Mouse (Mus musculus): ENCODE data around the gene Vmn1r39. TPM values are rescaled to one million over a fixed set of nuclear protein-coding genes. Genes with fewer than 3 reads are reported as not detected.
"Not testable (repeated sequence)": the region's sequence is repeated elsewhere in the genome, so short reads cannot be mapped to it uniquely, and the experiment has no call there.

The Vmn1r39 gene
- polyA plus RNA-seq (2014; fragmentation: Nextera tagmentation; extraction: Ambion mirVana), result not detected in 2 replicates

- 95% methylated on average over 2 of the region's 2 CpGs for WGBS
- no peak within 1 kb of the TSS for H3K9ac ChIP-seq (replicated peaks; ENCODE audit: low read depth, low read length)
- H3K4me3 ChIP-seq (ENCODE audit: low read depth, low read length), result no peak within 1 kb of the TSS
- ATAC-seq (ENCODE audit: low read depth), result no peak
- H3K27ac ChIP-seq (ENCODE audit: low read depth, low read length), result no peak within 1 kb of the TSS
- no peaks in the 10 kb centered on the region for H3K4me1 ChIP-seq (ENCODE audit: control insufficient read depth, insufficient read depth, low read length)
- H3K4me2 ChIP-seq (ENCODE audit: low read depth, low read length), result no peak within 1 kb of the TSS
- H3K36me3 ChIP-seq (ENCODE audit: control insufficient read depth, insufficient read depth, low read length), result no peaks in the 10 kb centered on the region
- H3K27me3 ChIP-seq (ENCODE audit: control insufficient read depth, insufficient read depth, low read length), result no peaks in the 10 kb centered on the region
- no peaks in the 10 kb centered on the region for H3K9me3 ChIP-seq (ENCODE audit: control insufficient read depth, low read length)
Measured at GRCm38 (mm10) chr6:66810509-66810908, at the start of gene Vmn1r39. Gene Vmn1r39, minus strand, starts transcription at chr6:66810609.

GRCm38 (mm10) chr6:66859391-66859790, 49.0 kb upstream of the Vmn1r39 start:
- H3K27ac ChIP-seq (ENCODE audit: low read depth, low read length), result no peak overlapping the region
- no peak overlapping the region for H3K9ac ChIP-seq (replicated peaks; ENCODE audit: low read depth, low read length)
- ATAC-seq (ENCODE audit: low read depth), result no peak
- H3K36me3 ChIP-seq (ENCODE audit: control insufficient read depth, insufficient read depth, low read length), result no peaks in the 10 kb centered on the region
- H3K4me2 ChIP-seq (ENCODE audit: low read depth, low read length), result no peak overlapping the region
- H3K27me3 ChIP-seq (ENCODE audit: control insufficient read depth, insufficient read depth, low read length), result no peaks in the 10 kb centered on the region
- H3K4me3 ChIP-seq (ENCODE audit: low read depth, low read length), result no peak overlapping the region
- H3K9me3 ChIP-seq (ENCODE audit: control insufficient read depth, low read length), result no peaks in the 10 kb centered on the region
- H3K4me1 ChIP-seq (ENCODE audit: control insufficient read depth, insufficient read depth, low read length), result no peaks in the 10 kb centered on the region

DNA sequence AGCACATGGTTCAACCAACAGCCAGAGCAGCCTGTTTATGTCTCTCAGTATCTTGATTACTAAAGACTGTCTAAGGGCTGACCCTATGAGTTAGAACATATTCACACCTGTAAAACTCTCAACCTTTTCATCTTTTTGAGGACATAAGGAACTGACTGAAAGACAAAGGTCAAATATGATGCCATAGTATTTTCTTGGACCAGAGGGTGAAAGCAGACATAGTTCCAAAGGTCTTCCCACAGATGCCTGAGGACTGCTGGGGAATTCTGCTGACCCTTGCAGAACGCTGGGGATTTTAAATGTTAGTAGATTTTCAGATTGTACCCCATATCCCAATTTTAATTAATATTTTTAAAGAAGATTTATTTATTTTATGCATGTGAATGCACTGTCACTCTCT, 47.9 kb upstream of the Vmn1r39 start:
- Histone ChIP-seq H3K9ac (replicated peaks; ENCODE audit: low read depth, low read length) (no peak overlapping the region), H3K4me3 (ENCODE audit: low read depth, low read length) (no peak overlapping the region), H3K27ac (ENCODE audit: low read depth, low read length) (no peak overlapping the region), H3K4me2 (ENCODE audit: low read depth, low read length) (no peak overlapping the region), H3K36me3 (ENCODE audit: control insufficient read depth, insufficient read depth, low read length) (no peaks in the 10 kb centered on the region), H3K4me1 (ENCODE audit: control insufficient read depth, insufficient read depth, low read length) (no peaks in the 10 kb centered on the region), H3K9me3 (ENCODE audit: control insufficient read depth, low read length) (no peaks in the 10 kb centered on the region), H3K27me3 (ENCODE audit: control insufficient read depth, insufficient read depth, low read length) (no peaks in the 10 kb centered on the region)
- WGBS, result 87% methylated on average over 1 of the region's 1 CpGs
- no peak for ATAC-seq (ENCODE audit: low read depth)

DNA sequence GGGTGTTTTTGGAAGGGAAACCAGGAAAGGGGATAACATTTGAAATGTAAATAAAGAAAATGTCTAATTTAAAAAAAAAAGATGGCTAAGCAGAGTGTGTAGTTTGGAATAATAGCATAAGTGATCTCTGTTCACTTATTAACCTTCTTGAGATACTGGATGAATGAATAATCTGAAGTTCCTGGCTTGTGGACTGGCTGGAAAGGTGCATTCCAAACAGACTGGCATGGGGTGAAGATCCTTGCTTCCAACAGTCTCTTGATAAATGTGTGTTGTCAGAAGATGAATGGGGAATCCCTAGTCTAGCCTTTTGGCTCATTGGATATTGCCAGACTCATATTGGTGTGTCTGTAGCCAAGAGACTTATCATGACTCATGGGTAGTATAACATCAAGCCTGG, 45.8 kb upstream of the Vmn1r39 start:
- no peak for ATAC-seq (ENCODE audit: low read depth)
- H3K4me2 ChIP-seq (ENCODE audit: low read depth, low read length), result no peak overlapping the region
- H3K4me1 ChIP-seq (ENCODE audit: control insufficient read depth, insufficient read depth, low read length), result no peaks in the 10 kb centered on the region
- H3K27ac ChIP-seq (ENCODE audit: low read depth, low read length), result no peak overlapping the region
- H3K9ac ChIP-seq (replicated peaks; ENCODE audit: low read depth, low read length), result no peak overlapping the region
- H3K9me3 ChIP-seq (ENCODE audit: control insufficient read depth, low read length), result no peaks in the 10 kb centered on the region
- no peaks in the 10 kb centered on the region for H3K36me3 ChIP-seq (ENCODE audit: control insufficient read depth, insufficient read depth, low read length)
- no peak overlapping the region for H3K4me3 ChIP-seq (ENCODE audit: low read depth, low read length)
- H3K27me3 ChIP-seq (ENCODE audit: control insufficient read depth, insufficient read depth, low read length), result no peaks in the 10 kb centered on the region

DNA sequence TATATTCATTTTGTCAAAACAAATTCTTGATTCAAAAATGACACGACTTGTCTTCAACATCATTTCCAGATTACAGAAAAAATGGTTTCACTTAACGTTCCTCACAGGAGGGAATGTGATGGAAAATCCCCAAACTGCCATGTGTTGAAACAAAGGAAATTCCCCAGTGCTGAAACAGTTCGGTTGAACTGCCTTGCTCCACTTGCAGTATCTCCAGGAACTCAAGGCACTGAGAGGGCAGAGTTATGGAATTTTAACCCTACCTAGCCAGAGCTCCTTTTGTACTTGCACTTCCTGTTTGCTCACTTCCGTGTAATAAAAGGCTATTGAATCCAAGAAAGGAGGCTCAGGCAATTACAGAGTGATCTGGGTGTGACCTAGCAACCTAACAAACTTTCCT, 38.5 kb upstream of the Vmn1r39 start:
- Histone ChIP-seq H3K9me3 (ENCODE audit: control insufficient read depth, low read length) (no peaks in the 10 kb centered on the region), H3K27ac (ENCODE audit: low read depth, low read length) (no peak overlapping the region), H3K4me1 (ENCODE audit: control insufficient read depth, insufficient read depth, low read length) (no peaks in the 10 kb centered on the region), H3K36me3 (ENCODE audit: control insufficient read depth, insufficient read depth, low read length) (no peaks in the 10 kb centered on the region), H3K9ac (replicated peaks; ENCODE audit: low read depth, low read length) (no peak overlapping the region), H3K4me3 (ENCODE audit: low read depth, low read length) (no peak overlapping the region), H3K4me2 (ENCODE audit: low read depth, low read length) (no peak overlapping the region), H3K27me3 (ENCODE audit: control insufficient read depth, insufficient read depth, low read length) (no peaks in the 10 kb centered on the region)
- 53% methylated on average over 4 of the region's 4 CpGs for WGBS
- no peak for ATAC-seq (ENCODE audit: low read depth)

DNA sequence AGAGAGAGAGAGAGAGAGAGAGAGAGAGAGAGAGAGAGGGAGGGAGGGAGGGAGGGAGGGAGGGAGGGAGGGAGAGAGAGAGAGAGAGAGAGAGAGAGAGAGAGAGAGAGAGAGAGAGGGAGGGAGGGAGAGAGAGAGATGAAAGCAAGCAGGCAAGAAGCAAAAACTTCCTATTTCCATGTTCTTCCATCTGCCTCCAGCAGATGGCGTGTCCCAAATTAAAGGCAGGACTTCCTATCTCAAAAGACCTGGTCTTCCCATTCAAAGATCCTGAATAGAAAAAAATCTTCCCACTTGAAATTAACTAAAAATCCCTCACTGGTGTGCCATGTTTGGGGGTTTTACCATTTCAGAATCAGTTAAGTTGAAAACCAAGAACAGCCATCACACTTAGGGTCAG, 30.2 kb upstream of the Vmn1r39 start:
- H3K27ac ChIP-seq (ENCODE audit: low read depth, low read length); H3K4me3 ChIP-seq (ENCODE audit: low read depth, low read length); H3K9me3 ChIP-seq (ENCODE audit: control insufficient read depth, low read length); H3K9ac ChIP-seq (replicated peaks; ENCODE audit: low read depth, low read length); H3K4me2 ChIP-seq (ENCODE audit: low read depth, low read length); H3K27me3 ChIP-seq (ENCODE audit: control insufficient read depth, insufficient read depth, low read length); H3K4me1 ChIP-seq (ENCODE audit: control insufficient read depth, insufficient read depth, low read length); ATAC-seq (ENCODE audit: low read depth); H3K36me3 ChIP-seq (ENCODE audit: control insufficient read depth, insufficient read depth, low read length): not testable (repeated sequence)
- 8% methylated on average over 1 of the region's 1 CpGs for WGBS

- no peaks in the 10 kb centered on the region for H3K4me1 ChIP-seq (ENCODE audit: control insufficient read depth, insufficient read depth, low read length)
- H3K27me3 ChIP-seq (ENCODE audit: control insufficient read depth, insufficient read depth, low read length), result no peaks in the 10 kb centered on the region
- ATAC-seq (ENCODE audit: low read depth), result no peak
- H3K9me3 ChIP-seq (ENCODE audit: control insufficient read depth, low read length), result no peaks in the 10 kb centered on the region
- no peak overlapping the region for H3K27ac ChIP-seq (ENCODE audit: low read depth, low read length)
- H3K4me3 ChIP-seq (ENCODE audit: low read depth, low read length), result no peak overlapping the region
- H3K36me3 ChIP-seq (ENCODE audit: control insufficient read depth, insufficient read depth, low read length), result no peaks in the 10 kb centered on the region
- H3K4me2 ChIP-seq (ENCODE audit: low read depth, low read length), result no peak overlapping the region
- H3K9ac ChIP-seq (replicated peaks; ENCODE audit: low read depth, low read length), result no peak overlapping the region
Measured at GRCm38 (mm10) chr6:66836932-66837331, 26.5 kb upstream of the Vmn1r39 start.

DNA sequence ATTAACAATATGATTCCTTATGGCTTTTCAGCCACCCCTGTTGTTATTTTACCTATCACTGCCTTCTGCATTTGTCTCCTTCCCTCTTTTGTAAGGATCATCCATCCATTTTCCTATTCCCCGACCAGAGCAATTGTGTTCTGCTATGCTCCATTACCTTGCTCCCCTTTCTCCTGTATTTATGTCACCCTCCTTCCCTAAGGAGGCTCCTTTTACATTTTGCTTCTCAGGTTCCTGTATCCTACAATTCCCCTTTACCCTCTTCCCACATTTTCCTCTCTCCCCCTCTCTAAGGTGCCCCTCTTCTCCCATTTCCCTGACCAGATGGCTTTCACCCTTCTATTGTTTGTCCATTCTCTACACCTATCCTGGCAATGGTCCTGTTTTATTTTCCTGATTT, 4.1 kb downstream of the Vmn1r39 start:
- H3K9me3 ChIP-seq (ENCODE audit: control insufficient read depth, low read length), result no peaks in the 10 kb centered on the region
- 38% methylated on average over 1 of the region's 1 CpGs for WGBS

DNA sequence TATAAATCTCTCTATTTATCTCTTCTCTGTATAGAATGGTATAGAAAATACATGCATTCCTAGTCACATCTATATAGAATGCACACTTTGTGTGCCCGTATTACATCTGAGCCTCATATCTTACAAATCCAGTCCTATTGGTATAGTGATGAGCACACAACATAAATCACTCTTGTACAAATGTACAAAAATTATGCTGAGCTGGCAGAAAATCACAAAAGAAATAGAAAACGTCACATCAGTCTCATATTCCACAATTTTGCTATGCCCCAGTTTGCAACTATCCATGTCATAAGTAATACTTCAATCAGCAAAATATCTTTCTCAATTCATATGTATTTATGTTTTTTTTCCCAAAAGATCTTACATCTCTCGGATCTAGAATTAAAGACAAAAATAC, 4.7 kb downstream of the Vmn1r39 start:
- Histone ChIP-seq H3K4me2 (ENCODE audit: low read depth, low read length) (no peak overlapping the region), H3K27me3 (ENCODE audit: control insufficient read depth, insufficient read depth, low read length) (no peaks in the 10 kb centered on the region), H3K27ac (ENCODE audit: low read depth, low read length) (no peak overlapping the region), H3K4me3 (ENCODE audit: low read depth, low read length) (no peak overlapping the region), H3K4me1 (ENCODE audit: control insufficient read depth, insufficient read depth, low read length) (no peaks in the 10 kb centered on the region), H3K36me3 (ENCODE audit: control insufficient read depth, insufficient read depth, low read length) (no peaks in the 10 kb centered on the region), H3K9ac (replicated peaks; ENCODE audit: low read depth, low read length) (no peak overlapping the region), H3K9me3 (ENCODE audit: control insufficient read depth, low read length) (no peaks in the 10 kb centered on the region)
- no peak for ATAC-seq (ENCODE audit: low read depth)
- 84% methylated on average over 3 of the region's 3 CpGs for WGBS

More for the DNA sequence above, 4.1 kb downstream of the Vmn1r39 start:
- H3K36me3 ChIP-seq (ENCODE audit: control insufficient read depth, insufficient read depth, low read length), result no peaks in the 10 kb centered on the region
- no peaks in the 10 kb centered on the region for H3K4me1 ChIP-seq (ENCODE audit: control insufficient read depth, insufficient read depth, low read length)
- no peak overlapping the region for H3K9ac ChIP-seq (replicated peaks; ENCODE audit: low read depth, low read length)
- no peak for ATAC-seq (ENCODE audit: low read depth)
- no peaks in the 10 kb centered on the region for H3K27me3 ChIP-seq (ENCODE audit: control insufficient read depth, insufficient read depth, low read length)
- H3K4me2 ChIP-seq (ENCODE audit: low read depth, low read length), result no peak overlapping the region
- no peak overlapping the region for H3K27ac ChIP-seq (ENCODE audit: low read depth, low read length)
- H3K4me3 ChIP-seq (ENCODE audit: low read depth, low read length), result no peak overlapping the region

DNA sequence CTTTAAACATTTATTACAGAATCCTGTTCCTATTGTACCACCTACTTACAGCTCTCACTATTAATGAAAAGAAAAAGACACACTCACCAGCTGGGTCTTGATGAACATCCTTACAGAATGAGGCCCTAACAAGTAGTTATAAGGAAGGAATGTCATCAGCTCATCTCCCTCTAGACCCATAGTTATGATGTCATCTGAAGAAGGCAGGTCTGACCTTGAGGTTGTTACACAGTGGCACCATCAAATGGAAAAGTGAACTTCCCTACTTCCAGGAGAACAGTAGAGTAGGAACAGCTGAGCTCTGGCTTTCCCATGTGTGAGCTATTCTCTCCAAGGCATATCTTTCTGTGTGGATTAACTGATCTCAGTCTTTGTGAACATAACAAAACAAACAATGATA, 27.9 kb downstream of the Vmn1r39 start, which contains the start of gene Vmn1r38:
Vmn1r38 (minus strand) TSS at position 101 of the 400 bp plus-strand sequence.
- H3K4me3 ChIP-seq (ENCODE audit: low read depth, low read length); H3K9me3 ChIP-seq (ENCODE audit: control insufficient read depth, low read length); ATAC-seq (ENCODE audit: low read depth); H3K9ac ChIP-seq (replicated peaks; ENCODE audit: low read depth, low read length); H3K4me2 ChIP-seq (ENCODE audit: low read depth, low read length); H3K4me1 ChIP-seq (ENCODE audit: control insufficient read depth, insufficient read depth, low read length); H3K27ac ChIP-seq (ENCODE audit: low read depth, low read length); H3K36me3 ChIP-seq (ENCODE audit: control insufficient read depth, insufficient read depth, low read length); H3K27me3 ChIP-seq (ENCODE audit: control insufficient read depth, insufficient read depth, low read length): not testable (repeated sequence)
